Mouse (Mus musculus): Measurements from ENCODE around the gene Braf.
A peak's percentile ranks its signal among the peaks of the same experiment; 100 is the strongest.

Gene Braf

GRCm38 (mm10) chr6:39606862-39607261 is 118.4 kb downstream of the Braf start:
- no peak for DNase-seq

- DNase-seq = no peak
These were observed 119.2 kb downstream of the Braf start for GRCm38 (mm10) chr6:39606056-39606455.

- DNase-seq = no peak
These were observed 120.7 kb downstream of the Braf start for GRCm38 (mm10) chr6:39604565-39604964.

- no peak for DNase-seq
These were observed 123.4 kb downstream of the Braf start for GRCm38 (mm10) chr6:39601828-39602227.

GRCm38 (mm10) chr6:39600851-39601250 is 124.4 kb downstream of the Braf start:
- no peak for DNase-seq

GRCm38 (mm10) chr6:39592401-39593214 is 132.7 kb downstream of the Braf start, which contains the start of gene Ndufb2:
Gene Ndufb2, plus strand, starts transcription at chr6:39592574.
- peak; percentile 96 for DNase-seq

GRCm38 (mm10) chr6:39591481-39591880 is 133.8 kb downstream of the Braf start:
- DNase-seq = no peak

GRCm38 (mm10) chr6:39585517-39585916 is 139.7 kb downstream of the Braf start, which contains the start of gene Gm42420:
Gene Gm42420, plus strand, starts transcription at chr6:39585753.
- DNase-seq = no peak

- no peak for DNase-seq
These were observed 144.0 kb downstream of the Braf start for GRCm38 (mm10) chr6:39581087-39581784.

- no peak for DNase-seq
These were observed 144.7 kb downstream of the Braf start for GRCm38 (mm10) chr6:39580558-39580957.

- no peak for DNase-seq
These were observed 145.7 kb downstream of the Braf start for GRCm38 (mm10) chr6:39579552-39579951.

- no peak for DNase-seq
These were observed 150.3 kb downstream of the Braf start for GRCm38 (mm10) chr6:39574951-39575350.

- DNase-seq = peak; percentile 46
These were observed 150.8 kb downstream of the Braf start for GRCm38 (mm10) chr6:39574555-39574869.

- peak; percentile 83 for DNase-seq
These were observed 151.3 kb downstream of the Braf start, which contains the start of gene Adck2 for GRCm38 (mm10) chr6:39573791-39574554. Gene Adck2, plus strand, starts transcription at chr6:39573873.

- no peak for DNase-seq
These were observed 154.8 kb downstream of the Braf start for GRCm38 (mm10) chr6:39570426-39570825.

GRCm38 (mm10) chr6:39567528-39567927 is 157.7 kb downstream of the Braf start:
- peak; percentile 63 for DNase-seq

GRCm38 (mm10) chr6:39562166-39563015 is 162.9 kb downstream of the Braf start:
- peak; percentile 95 for DNase-seq

GRCm38 (mm10) chr6:39559276-39559939 is 165.9 kb downstream of the Braf start:
- DNase-seq = no peak

GRCm38 (mm10) chr6:39557723-39558261 is 167.5 kb downstream of the Braf start, which contains the start of gene Dennd2a:
Gene Dennd2a, minus strand, starts transcription at chr6:39557867.
- peak; percentile 68 for DNase-seq

- DNase-seq = no peak
These were observed 168.2 kb downstream of the Braf start for GRCm38 (mm10) chr6:39556900-39557659.

GRCm38 (mm10) chr6:39555648-39555945 is 169.7 kb downstream of the Braf start:
- no peak for DNase-seq
